Mouse (Mus musculus) cerebral cortex, adult 2 months (tissue): ENCODE results near the gene Gabrb3.

ENCODE experiments used
- WGBS: fragments of 180-500 bp; shearing (Covaris S2); methylation state at CpG from one replicate; pipeline ENCODE4 v1.1.7; 2018; 5-methylcytosine and 5-hydroxymethylcytosine counted together

Gabrb3 gene

DNA sequence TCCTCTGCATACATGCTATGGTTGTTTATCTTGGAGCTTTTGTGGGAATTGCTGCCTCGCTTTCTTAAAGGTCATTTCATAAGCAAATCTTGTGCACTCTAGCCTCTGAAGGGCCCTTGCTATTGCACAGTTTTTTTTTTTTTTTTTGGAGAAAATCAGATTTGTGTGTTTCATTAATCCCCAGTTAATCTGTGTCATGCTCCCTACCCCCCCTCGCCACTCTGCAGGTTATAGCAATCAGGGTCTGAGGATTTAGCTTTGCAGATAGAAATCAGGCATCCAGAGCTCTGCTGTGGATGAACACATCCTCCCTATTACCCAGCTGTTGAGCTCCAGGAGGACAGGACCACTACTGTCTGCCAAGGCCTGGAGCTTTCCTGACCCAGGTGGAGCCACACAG, at the start of gene Gabrb3:
Gabrb3 (plus strand) TSS at position 301 of the 400 bp plus-strand sequence.
- WGBS: 87% methylated on average over 2 of the region's 2 CpGs

DNA sequence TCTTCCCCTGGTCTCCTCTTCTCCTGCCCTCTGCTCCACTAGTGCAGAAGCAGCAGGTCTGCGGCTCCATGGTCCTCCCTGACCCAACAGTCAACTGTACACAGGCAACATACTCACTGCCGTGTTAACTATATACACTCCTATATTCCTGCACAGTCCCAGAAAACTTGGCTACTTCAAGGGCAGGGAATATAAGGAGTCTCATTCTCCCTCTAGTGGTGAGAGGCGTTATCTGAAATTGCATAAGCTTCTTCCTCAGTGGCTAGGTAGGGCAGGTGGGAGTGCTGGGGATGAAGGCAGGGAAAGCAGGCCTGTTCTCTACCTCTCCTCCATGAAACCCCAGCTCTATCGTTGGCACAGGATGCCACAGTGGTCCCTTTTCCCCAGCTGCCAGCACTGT, 35.4 kb upstream of the Gabrb3 start:
- whole genome bisulfite sequencing: 10% methylated on average over 4 of the region's 4 CpGs

GRCm38 (mm10) chr7:57386517-57387340, 32.8 kb upstream of the Gabrb3 start, which contains the start of gene Gabrg3:
Gene Gabrg3, minus strand, starts transcription at chr7:57387188.
- 1% methylated on average over 68 of the region's 71 CpGs for WGBS

- 10% methylated on average over 6 of the region's 6 CpGs for WGBS
Observed at GRCm38 (mm10) chr7:57387341-57387654, 32.2 kb upstream of the Gabrb3 start.

- WGBS: 23% methylated on average over 4 of the region's 4 CpGs
Observed at GRCm38 (mm10) chr7:57390046-57390445, 29.4 kb upstream of the Gabrb3 start.

GRCm38 (mm10) chr7:57393551-57393950, 25.9 kb upstream of the Gabrb3 start:
- 82% methylated on average over 4 of the region's 4 CpGs for WGBS

DNA sequence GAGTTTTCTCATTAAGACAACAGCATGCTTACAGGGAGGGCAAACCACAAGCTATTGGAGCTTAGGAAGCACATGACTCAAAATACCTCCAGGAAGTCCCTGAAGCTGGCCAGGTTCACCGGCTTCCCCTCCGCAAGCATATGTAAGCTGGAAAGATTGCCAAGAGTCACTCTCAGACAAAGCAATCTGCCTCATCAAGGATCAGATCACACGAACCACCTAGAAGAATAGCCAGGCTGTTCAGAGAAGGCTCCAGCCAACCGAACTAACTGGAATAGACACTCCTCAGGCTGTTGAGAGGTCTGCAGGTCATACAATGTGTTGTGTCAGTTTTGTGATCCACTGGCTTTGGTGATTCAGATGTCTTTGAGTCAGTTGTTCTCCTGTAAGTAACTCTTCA, 8.3 kb upstream of the Gabrb3 start:
- 71% methylated on average over 4 of the region's 4 CpGs for WGBS

GRCm38 (mm10) chr7:57412896-57413295, 6.6 kb upstream of the Gabrb3 start:
- 63% methylated on average over 1 of the region's 1 CpGs for WGBS

- 91% methylated on average over 1 of the region's 1 CpGs for WGBS
Observed at GRCm38 (mm10) chr7:57421044-57421443, 1.6 kb downstream of the Gabrb3 start.

DNA sequence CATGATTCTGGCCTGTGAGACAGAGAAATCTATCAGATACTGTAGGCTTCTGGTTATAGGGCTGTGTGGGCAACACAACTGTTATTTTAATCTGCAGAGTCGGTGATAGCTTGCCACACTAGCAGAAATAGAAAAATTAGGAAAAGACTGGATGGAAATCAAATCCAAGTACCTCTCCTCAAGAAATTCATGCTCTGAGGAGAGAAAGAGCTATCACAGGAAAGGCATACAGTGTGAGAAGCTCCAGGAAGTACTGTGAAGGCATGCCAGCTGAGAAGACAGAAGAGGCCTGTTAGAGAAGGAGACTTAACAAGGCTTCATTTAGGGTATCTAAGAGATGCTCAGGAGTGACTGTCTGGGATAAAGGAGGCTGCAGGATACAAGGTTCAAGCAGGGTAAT, 3.2 kb downstream of the Gabrb3 start:
- WGBS: 36% methylated on average over 1 of the region's 1 CpGs

GRCm38 (mm10) chr7:57448239-57448638, 28.7 kb downstream of the Gabrb3 start:
- WGBS: 51% methylated on average over 1 of the region's 1 CpGs

- WGBS: 57% methylated on average over 5 of the region's 5 CpGs
Observed at GRCm38 (mm10) chr7:57460354-57460753, 40.9 kb downstream of the Gabrb3 start.

- 64% methylated on average over 1 of the region's 1 CpGs for WGBS
Observed at GRCm38 (mm10) chr7:57471316-57471715, 51.8 kb downstream of the Gabrb3 start.

GRCm38 (mm10) chr7:57473811-57474525, 54.5 kb downstream of the Gabrb3 start:
- WGBS: 80% methylated on average over 4 of the region's 4 CpGs

GRCm38 (mm10) chr7:57486907-57487306, 67.4 kb downstream of the Gabrb3 start:
- WGBS: 49% methylated on average over 6 of the region's 6 CpGs

DNA sequence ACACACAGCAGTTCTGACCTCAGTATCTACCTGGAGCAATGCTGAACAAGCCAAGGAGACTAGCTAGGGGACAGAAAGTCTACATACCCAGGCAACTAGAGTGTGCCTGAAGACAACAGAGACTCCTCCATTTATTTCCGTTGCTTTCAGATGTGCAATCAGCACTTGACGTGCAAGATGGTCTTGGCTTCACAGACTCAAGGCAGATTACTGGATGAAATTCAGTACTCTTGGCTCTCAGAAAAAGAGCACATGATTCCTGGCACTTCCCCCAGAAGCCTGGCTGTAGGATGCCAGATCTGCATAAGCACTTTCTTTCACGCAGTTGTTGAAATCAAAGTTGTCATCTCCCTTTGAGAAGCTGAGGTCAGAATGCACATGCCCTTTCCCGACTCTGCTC, 72.3 kb downstream of the Gabrb3 start:
- WGBS: 27% methylated on average over 4 of the region's 4 CpGs

- WGBS: 50% methylated on average over 4 of the region's 4 CpGs
Observed at GRCm38 (mm10) chr7:57502809-57503208, 83.3 kb downstream of the Gabrb3 start.

- WGBS: 2% methylated on average over 72 of the region's 72 CpGs
Observed at GRCm38 (mm10) chr7:57508860-57509632, 89.6 kb downstream of the Gabrb3 start.

DNA sequence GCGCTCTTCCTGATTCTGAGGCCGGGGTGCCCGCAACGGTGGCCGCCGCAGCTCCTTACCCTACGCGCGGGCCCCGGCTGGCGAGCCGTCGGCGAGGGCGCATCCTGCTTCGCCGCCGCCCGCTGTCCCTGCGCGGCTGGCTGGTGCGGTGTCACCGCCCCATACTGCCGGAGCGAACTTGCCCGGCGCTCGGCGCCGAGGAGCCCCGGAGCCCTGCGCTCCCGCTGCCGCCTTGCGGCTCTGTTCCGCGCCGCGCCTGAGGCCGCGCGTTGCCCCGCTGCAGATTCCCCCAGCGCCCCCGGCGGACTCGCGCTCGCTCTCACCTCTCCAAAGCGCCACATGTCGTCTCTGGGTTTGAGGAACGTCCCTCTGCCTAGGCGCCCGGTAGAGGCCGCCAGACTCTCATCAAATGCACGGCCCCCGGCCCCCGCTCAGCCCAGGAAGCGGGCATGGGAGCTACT, 90.2 kb downstream of the Gabrb3 start, which contains the start of gene Gabra5:
Gabra5 (minus strand) TSS at position 379 of the 461 bp plus-strand sequence.
- 1% methylated on average over 59 of the region's 59 CpGs for WGBS

GRCm38 (mm10) chr7:57512955-57513354, 93.5 kb downstream of the Gabrb3 start:
- 14% methylated on average over 3 of the region's 3 CpGs for WGBS

DNA sequence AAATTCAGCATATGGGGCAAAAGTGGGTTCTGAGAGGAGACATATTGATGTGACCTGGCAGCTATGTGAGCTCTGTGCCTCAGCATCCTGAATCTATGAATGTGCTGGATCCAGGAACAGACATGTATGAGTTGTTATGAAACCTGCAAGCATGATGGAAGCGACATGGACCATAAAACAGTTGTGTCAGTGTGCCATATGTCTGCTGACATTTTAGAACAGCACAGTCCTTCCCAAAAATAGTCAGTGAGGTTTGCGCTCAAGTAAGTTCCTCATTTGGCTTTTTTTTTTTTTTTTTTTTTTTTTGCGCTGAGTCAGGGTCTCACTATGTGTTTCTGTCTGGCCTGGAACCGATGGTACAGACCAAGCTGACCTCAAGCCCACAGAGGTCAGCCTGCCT, 110.0 kb downstream of the Gabrb3 start:
- WGBS: 46% methylated on average over 4 of the region's 4 CpGs

DNA sequence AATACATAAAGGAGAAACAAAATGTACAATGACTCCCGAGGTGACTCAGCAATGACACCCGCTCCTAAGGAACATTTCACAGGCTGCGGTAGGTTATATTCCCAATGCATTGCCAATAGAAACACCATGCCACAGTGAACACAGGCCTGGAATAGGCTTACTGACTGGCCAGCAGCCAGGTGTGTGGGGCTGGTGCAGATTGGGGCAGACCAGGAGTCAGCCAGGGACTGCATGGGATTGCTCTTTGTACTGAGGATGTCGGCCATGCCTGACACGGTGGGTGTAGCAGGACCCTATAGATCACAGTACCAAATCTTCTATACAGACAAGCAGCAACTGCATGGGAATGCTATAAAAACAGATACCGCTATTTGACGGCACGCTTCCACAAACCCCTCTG, 110.5 kb downstream of the Gabrb3 start:
- 73% methylated on average over 8 of the region's 8 CpGs for WGBS
